Mouse (Mus musculus) layer of hippocampus, adult 11-12 months (tissue): ENCODE results near the gene Dnah14.
A peak's percentile ranks its signal among the peaks of the same experiment; 100 is the strongest.

Experiments used
- DNase-seq: peaks from one replicate; pipeline ENCODE4 v3.0.0; 2022; ENCODE audit warnings: low spot score

The Dnah14 gene

DNA sequence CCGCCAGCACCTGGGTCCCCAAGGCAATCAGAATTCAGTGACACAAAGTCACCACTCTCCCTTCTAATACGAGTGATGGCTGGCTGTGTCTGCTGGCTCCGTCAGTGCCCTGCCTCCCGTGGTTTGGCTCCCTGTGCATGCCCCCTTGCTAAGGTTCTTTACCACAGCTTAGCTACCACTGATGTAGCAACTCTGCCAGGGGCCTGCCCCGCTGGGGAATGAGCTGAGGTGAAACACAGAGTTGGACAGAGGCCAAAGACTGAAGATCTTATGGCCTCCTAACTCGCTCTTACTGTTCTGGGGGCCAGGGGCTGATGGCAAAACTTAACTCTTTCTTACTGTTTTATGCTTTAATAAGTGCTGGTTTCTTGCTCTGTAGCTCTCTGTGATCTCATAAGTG, 213.6 kb downstream of the Dnah14 start:
- no peak for DNase-seq

DNA sequence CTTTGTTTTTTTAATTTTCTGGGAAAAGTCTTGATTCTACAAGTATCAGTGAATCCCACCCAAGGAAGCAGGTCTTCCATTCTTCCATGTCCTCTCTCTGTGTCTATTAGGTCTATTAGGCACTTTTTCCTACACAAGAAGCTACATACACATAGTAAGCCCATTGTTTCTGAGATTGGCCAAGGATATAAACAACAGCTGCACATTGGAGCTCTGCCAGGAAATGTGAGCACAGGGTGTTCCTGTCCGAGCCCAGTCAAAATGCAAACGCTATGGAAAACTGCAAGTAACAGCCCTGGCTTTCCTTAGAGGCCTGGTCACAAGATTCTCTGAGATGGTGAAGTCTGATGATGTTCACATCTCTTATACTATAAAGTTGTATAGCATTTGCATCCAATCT, 217.2 kb downstream of the Dnah14 start:
- peak; percentile 66 for DNase-seq

DNA sequence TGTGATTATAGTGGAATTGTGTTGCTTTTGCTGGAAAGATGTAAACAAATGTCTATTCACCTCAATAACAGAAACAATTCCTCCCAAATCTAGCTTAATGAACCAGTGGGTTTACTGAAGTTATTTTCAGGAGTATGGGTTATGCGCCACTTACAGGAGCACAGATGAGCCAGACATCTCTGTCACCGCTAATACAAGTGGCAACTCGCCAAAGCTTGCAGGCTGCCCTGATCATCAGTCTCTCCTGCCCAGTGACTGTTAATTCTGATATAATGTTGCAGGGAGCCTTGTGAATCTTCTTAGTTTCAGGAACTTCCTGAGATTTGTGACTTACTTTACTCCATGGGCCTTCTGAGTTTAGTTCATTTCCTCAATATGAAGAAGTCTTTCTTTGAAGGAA, 223.6 kb downstream of the Dnah14 start:
- DNase-seq = no peak

DNA sequence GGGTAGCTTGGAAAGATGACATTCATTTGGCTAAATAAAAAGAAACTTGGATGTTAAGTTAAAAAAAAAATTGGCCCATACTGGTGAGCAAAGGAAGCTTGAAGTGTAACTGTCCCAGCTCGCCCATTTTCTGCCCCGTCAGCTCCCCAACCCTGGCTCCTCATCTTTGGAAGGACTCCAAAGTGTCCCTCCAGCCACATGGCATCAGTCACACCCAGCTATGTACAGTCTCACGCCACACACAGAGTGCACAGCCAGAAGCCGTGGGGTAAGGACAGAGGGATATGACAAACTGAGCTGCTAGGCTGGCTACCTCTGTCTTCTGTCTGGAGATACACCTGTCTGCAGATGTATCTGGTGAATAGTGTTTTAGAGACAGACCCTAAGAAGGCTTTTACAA, 224.3 kb downstream of the Dnah14 start:
- DNase-seq = no peak

DNA sequence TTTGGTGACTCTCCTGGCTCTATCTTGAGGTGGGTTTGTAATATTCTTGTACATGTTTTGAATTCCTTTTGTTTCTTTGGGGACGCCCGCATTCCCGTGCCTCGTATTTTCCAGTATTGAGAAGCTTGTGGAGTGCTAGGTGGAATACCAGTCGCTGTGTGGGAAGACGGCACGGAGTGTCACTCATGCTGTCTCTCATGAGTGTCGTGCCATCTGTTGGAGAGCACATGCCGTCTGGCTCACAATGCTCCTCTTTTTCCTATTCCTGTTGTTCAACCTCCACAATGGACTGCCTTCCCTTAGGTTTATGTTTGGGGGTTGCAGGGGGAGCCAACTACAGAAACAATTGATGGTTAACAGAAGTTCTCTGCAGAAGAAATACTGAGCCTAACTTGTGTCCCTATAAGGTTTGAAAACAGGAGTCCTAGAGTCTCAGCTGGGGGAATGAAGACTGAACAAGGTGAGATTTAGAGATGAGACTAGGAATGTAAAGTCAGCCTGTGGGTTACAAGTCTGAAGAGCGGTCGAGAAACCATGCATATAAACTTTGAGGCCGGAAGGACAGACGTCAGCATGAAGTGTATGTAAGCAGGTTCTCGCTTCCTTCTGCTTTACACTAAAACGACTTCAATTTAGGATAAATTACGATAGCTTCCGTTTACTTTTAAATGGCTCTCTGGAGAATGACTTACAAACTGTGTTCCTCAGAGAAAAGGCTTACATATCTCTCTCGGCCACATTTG, 235.3 kb downstream of the Dnah14 start:
- peak; percentile 63 for DNase-seq

DNA sequence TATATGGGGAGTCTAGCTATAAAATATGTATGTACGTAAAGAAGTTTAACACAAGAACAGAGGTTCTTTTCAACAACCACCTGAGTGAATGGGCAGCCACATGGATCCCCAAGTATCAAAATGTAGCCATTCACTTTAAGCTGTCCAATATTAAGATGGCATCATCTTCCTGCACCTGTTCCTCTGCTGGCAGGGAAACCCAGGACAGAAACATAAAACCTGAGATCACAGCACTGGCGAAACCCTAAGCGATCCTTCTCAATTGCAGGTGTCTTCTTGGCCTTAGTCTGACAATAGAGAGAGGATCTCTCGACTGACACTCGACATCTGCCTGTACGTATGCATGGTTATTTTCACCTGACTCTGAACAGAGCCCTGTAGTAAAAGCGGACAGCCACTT, 250.4 kb downstream of the Dnah14 start:
- DNase-seq = no peak

DNA sequence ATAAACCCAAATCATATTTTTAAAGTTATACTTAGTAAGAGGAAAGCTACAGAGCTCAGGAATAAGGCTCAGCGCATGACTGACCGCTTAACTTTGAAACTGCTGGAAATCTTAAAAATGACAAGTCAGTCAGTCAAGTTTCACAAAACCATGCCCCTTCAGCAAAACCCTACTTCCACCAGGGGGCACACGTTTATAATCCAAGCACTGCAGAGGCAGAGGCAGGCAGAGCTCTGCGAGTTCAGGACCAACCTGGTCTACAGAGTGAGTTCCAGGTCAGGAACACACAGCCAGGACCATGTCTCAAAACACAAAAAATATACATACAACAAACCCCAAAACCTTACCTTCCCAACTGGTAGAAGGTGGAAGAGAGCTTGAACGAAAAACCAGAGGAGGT, 252.0 kb downstream of the Dnah14 start:
- no peak for DNase-seq

DNA sequence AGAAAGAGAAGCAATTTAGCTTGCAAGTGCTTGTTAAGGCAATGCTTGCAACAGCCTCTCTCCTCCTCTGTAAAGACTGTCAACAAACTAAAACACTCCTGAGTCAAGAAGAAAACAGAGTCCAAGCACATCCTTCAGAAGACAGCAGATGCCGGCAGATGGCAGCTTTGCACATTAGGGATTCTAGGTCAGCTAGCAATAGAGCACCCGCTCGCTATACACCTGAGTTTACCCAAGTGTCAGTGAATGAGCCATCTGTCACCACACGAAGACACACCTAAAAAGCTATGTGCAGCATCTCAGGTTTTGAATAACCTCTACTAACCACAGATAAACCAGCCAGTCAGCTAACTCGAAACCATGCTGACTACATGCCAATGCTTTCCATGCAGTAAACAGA, 256.4 kb downstream of the Dnah14 start:
- peak; percentile 16 for DNase-seq

DNA sequence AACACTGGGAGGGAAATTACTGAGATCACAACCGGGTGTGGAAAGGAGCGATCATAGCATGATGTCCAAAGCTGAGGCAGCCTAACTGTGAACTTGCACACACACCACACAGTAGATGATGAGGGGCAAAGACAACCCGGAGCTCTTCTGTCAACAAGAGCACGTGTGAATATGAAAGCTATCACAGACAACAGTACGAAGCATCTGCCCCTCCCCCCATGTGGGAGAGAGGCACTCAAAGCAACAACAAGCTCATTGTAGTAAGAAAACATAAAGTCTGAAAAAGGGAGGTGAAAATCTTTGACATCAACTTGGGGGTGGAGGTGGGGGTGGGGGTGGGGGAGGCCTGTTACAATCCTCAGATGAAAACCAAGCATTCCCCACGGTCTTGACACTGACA, 256.8 kb downstream of the Dnah14 start:
- DNase-seq = peak; percentile 15

DNA sequence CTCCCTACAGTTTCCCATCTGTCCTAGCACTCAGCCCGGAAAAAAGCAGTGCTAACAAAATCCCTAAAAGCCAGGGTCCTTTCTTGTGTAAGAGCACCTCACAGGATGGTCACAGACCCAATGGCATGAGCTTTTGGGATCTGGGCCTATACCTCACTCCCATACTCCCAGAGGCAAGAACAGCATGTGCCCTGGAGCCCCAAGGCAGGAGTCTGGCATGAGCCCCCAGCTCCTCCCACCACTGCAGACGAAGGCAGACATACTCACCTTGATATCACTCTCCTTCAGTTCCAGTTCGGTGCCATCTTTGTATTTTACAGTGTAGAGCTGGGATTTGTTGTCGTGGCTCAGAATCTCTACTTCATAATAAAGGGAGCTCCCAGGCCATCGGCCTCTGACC, 261.8 kb downstream of the Dnah14 start:
- DNase-seq = no peak

DNA sequence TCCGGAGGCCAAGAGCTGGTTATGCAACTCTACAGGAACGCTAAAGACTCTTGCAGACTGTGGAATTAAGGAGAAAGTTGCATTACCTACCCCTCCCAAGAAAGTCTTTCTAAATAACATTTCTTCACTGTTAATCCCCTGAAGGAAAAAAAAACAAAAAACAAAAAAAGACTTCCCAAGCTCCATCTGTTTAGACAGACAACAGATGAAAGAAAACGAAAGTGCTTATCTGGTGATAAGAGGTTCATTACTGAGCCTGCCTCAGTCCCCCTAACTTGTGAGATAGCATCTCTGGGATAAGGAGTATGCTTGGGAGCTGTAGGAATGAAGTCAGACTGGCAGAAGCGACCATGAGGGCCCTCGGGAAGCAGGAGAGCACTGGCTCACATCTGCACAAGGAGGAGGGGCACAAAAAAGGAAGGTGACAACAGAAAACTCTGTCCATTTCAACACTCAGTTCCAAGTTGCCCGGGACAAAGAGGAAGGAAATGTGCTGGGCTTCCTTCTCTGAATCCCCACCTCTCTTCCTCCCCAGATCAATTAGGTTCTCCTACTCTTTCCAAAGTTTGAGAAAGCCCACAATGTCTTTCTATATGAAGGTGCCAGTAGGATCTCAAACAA, 263.5 kb downstream of the Dnah14 start:
- DNase-seq = no peak

DNA sequence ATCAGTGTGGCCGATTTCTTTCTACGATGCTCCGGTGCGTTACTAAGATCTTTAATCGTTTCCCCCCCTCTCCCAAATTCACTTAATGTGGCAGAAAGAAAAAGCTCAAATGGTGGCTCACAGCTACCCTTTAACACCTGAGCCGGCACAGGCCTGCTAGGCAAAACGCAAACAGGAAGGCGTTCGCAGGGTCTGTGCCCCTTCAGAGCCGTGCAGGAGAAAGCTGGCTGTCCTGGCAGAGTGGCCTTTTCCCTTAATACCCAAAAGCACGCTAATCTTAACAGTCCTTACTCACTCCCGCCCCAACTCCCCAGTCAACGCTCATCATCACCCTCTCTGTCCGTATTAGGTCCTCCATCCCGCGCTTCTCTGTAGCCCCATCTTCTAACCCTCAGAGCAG, 265.0 kb downstream of the Dnah14 start:
- no peak for DNase-seq

DNA sequence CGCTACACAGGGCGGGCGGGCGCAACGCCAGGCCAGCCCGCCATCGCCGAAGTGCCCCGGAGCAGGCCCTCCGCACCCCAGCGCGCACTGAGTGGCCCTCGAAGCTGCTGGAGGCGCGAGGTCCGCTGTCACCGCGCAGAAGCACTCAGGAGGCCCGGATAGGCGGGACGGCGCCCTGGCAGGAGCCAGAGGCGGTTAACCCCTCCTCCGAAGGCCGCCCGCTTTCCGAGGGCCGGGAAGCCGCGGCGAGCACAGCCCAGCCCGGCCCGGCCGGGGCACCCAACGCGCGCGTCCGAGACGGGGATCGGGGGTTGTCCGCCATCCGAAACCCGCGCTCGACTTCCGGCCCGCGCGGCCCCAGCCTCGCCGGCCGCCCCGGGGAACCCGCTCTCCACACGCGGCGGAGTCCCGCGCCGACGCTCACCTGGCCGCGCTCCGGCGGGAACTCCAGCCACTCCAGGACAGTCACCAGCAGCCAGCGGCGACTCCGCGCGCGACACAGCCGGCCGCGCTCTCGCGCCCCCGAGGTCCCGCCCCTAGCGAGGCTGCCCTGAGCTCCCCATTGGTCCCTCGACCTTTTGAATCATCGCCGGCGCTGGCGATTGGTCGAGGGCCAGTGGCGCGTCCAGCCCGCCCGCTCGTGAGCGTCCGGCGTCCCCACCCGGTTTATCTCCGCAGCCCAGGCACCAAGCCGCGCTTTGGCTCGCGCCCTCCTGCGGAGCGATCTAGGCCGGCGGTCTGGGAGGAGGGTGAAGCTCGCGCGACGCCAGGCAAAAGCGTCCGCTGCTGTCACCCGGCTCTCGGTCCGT, 265.7 kb downstream of the Dnah14 start:
- DNase-seq = peak; percentile 96

DNA sequence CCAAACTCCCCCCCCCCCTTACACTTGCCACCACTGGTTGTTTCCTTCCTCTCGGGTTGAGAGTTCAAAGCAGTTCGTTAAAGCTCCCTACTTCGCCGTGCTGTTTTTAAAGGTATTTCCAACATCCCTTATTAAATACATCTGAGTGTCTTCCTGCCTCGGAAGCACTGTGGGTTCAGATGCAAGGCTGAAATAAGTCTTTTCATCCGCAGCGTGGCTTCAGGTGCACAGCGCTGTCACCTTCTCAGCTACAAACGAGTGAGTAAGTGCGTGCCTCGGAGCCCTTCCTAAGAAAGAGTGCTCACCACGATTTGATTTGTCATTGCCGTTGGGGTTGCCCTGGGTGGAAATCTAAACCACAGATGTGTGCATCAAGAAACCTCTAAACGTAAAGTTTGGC, 266.4 kb downstream of the Dnah14 start, which contains the start of gene Lbr:
Gene Lbr (minus strand): TSS at position 266 of the 400 bp plus-strand sequence.
- DNase-seq = no peak

DNA sequence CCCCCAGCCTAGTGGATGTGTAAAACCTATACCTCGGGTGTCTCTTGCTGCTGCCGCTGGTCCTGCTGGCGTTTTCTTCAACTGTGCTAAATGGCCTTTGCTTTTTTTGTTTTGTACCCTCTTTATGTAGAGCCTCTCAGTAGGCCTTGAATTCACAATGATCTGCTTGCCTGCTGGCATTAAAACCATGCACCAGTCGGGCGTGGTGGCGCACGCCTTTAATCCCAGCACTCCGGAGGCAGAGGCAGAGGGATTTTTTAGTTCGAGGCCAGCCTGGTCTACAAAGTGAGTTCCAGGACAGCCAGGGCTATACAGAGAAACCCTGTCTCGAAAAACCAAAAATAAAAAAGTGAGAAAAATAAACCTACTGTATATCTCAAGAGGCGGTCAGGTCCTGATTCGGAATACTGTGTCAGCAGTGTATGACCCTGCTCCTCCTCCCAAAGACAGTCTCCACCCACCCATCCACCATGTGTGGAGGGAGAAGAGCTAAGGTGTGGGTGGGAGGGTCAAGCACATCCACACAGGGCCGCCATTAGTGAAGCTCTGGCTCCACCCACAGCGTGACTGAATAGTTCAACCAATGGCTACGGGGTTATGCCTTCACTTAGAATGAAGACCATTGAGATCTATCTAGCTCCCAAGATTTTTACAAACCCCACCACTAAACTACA, 268.7 kb downstream of the Dnah14 start:
- DNase-seq = no peak

DNA sequence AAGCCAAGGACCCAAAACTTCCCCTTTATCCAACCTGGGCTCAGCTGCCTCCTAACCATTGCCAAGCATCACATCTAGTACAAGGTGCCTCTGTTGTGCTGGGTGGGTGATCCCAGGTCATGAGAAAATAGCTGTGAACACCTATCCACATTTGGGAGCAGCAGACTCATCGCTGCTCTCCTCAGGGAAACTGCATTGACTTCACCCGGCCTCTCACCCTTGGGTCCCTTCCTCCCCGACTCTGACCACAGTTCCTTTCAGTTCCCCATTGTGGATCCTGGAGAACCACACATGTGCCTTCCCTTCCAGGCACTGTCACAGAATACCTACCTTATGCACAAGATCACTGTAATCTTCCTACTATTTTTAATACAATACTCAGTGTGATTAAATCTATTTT, 269.4 kb downstream of the Dnah14 start:
- DNase-seq = no peak

DNA sequence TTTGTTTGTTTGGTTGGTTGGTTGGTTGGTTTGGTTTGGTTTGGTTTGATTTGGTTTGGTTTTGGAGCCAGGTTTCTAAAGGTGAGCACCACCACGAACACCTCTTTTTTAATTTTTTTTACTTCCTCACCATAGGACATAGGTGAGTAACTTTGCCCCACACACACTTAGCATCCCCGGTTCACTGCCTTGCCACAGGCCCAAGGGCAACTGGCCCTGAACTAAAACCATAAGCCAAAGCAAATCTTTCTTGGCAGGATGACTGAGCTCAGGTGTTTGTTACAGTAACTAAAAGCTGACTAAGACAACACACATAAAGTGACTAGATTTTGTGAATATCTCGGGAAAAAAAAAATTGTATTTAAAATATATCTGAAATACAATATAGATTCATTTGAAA, 271.0 kb downstream of the Dnah14 start:
- DNase-seq = no peak

DNA sequence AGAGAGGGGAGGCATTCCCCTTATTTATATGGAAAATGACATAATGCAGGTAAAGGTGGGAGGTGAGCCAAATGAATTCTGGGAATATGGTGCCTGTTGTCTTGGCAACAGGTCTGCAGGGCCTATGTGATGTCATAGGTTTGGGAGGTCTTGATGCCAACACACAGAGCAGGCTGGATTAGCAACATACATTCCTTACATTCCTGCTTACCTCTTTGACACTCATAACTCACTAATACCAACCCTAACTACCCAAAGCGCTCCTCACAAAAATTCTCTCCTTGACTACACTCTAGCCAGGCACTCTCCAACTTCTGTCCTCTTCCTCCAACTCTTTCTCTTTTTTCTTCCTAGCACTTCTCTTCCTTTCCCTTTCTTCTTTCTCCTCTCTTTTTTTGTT, 271.9 kb downstream of the Dnah14 start:
- no peak for DNase-seq

DNA sequence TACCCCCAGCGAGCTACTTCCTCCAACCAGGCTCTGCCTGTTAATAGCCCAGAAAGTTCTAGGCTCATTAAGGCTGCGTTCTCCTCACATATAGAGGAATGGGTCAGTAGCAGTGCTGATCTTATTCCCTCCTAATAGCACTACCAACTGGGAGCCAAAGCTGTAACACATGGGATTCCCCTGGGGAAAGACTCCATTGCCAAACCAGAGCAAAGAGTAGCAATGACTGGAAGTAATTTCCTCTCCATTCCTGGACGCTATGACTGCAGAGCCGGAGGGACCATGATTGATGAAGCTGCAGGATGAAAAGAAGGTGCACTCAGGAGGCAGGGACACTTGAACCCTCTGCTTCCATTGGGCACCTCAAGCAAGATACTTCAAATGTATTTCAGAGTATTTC, 274.1 kb downstream of the Dnah14 start:
- no peak for DNase-seq

DNA sequence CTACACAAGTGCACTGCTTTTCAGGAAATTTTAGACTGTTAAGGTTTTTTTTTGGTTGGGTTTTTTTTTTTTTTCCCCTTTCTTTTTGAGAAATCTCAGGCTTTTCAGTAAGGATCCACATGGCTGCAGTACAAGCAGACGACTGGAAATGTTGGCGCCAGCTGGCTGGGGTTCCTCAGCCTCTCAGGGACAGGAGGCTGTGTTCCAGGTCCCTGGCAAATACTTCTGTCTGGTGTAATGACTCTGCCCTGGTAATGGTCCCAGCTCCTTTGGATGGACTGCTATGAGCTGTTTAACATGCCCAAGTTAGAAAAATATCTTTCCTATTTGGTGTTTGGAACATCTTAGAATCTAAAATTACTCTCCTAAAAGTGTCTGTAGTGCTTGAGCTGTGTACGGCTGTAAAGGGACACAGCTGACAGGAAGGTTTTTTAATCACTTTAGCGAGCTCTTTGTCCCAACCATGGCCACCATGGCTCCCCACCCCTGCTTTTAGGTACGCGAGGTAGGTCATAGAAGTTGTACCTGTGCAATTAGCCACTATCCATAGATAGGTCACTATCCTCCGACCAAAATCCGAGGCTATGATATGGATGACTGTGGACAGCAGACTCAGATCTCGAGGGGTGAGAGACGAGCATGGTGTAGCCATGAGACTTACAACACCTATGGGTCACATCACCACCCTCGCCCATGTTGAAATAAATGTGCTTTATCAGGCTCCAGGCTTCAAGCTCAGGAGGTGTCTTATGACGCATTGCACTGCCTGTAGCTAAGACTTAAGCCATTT, 275.4 kb downstream of the Dnah14 start:
- peak; percentile 65 for DNase-seq

DNA sequence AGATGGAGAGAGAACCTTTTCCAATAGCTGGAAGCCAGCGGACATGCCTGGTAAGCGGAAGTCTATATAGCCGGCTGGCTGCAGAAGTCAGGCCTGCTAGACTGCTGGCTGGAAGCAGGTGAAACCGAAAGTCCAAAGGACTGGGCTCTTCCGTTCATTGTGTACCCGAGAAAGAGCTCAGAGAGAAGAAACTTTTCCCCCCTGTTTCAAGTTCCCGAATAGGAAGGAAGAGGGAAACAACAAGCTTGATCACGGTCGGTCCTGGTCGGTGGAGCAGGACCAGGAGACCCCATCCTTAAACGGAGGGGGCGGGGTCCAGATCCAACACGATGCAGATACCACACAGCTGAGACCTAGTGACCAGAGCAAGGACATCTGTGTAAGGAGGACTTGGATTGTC, 276.1 kb downstream of the Dnah14 start:
- DNase-seq = no peak
